Mouse (Mus musculus) left cerebral cortex, postnatal 4 days (tissue): ENCODE measurements around the gene Krtap4-2. TPM values are rescaled to one million over a fixed set of nuclear protein-coding genes. Genes with fewer than 3 reads are reported as not detected.
"Not testable (repeated sequence)": the region's sequence is repeated elsewhere in the genome, so short reads cannot be mapped to it uniquely, and the experiment has no call there.

ENCODE experiments used
- DNase-seq: peaks from one replicate; pipeline ENCODE4 v3.0.0-alpha.2; 2022
- intact Hi-C: fragments of 180-260 bp; cut with DNase I; formaldehyde crosslinking; loops from one replicate; pipeline ENCODE4 v1.15.1; 2025
- total RNA-seq, 2 experiments: library from RNA; stranded (reverse); gene quantifications; 2 replicates each; pipeline ENCODE4 v1.2.3; 2021

The Krtap4-2 gene
- total RNA-seq: not detected

- DNase-seq: no peak
- intact Hi-C loops: no loop called here
Observed at GRCm38 (mm10) chr11:99634653-99635134, at the start of gene Krtap4-2. Gene Krtap4-2 (minus strand): TSS chr11:99635084.

GRCm38 (mm10) chr11:99683481-99683880, 48.6 kb upstream of the Krtap4-2 start:
- intact Hi-C loops: no loop called here
- peak; percentile 41 for DNase-seq

GRCm38 (mm10) chr11:99665860-99666259, 31.0 kb upstream of the Krtap4-2 start, which contains the start of gene Krtap4-6:
Gene Krtap4-6 (minus strand): TSS chr11:99665960.
- intact Hi-C loops: no loop called here
- no peak for DNase-seq

- intact Hi-C loops: no loop called here
- no peak for DNase-seq
Observed at GRCm38 (mm10) chr11:99662802-99663201, 27.9 kb upstream of the Krtap4-2 start.

GRCm38 (mm10) chr11:99659256-99659655, 24.4 kb upstream of the Krtap4-2 start:
- DNase-seq: no peak
- intact Hi-C loops: no loop called here

- intact Hi-C loops, DNase-seq: not testable (repeated sequence)
Observed at GRCm38 (mm10) chr11:99658467-99659010, 23.7 kb upstream of the Krtap4-2 start, which contains the start of gene Gm11563. Gene Gm11563 (minus strand): TSS chr11:99658960.

- intact Hi-C loops: no loop called here
Observed at GRCm38 (mm10) chr11:99657051-99657450, 22.2 kb upstream of the Krtap4-2 start.

GRCm38 (mm10) chr11:99650136-99650535, 15.3 kb upstream of the Krtap4-2 start, which contains the start of gene Gm11555:
Gene Gm11555 (minus strand): TSS chr11:99650236.
- intact Hi-C loops: no loop called here
- no peak for DNase-seq

More at GRCm38 (mm10) chr11:99657051-99657450, 22.2 kb upstream of the Krtap4-2 start:
- DNase-seq: no peak

GRCm38 (mm10) chr11:99646444-99646843, 11.6 kb upstream of the Krtap4-2 start:
- intact Hi-C loops: no loop called here
- DNase-seq: no peak

GRCm38 (mm10) chr11:99644351-99644750, 9.5 kb upstream of the Krtap4-2 start:
- intact Hi-C loops: no loop called here
- DNase-seq: no peak

- intact Hi-C loops, DNase-seq: not testable (repeated sequence)
Observed at GRCm38 (mm10) chr11:99643635-99644139, 8.8 kb upstream of the Krtap4-2 start, which contains the start of gene Krtap4-7. Gene Krtap4-7 (minus strand): TSS chr11:99644089.

- DNase-seq: no peak
- intact Hi-C loops: no loop called here
Observed at GRCm38 (mm10) chr11:99640926-99641325, 6.0 kb upstream of the Krtap4-2 start.

GRCm38 (mm10) chr11:99637086-99637485, 2.2 kb upstream of the Krtap4-2 start:
- intact Hi-C loops: no loop called here

GRCm38 (mm10) chr11:99633293-99633692, 1.6 kb downstream of the Krtap4-2 start:
- no peak for DNase-seq
- intact Hi-C loops: no loop called here

More at GRCm38 (mm10) chr11:99637086-99637485, 2.2 kb upstream of the Krtap4-2 start:
- no peak for DNase-seq

- intact Hi-C loops: no loop called here
Observed at GRCm38 (mm10) chr11:99630890-99631289, 4.0 kb downstream of the Krtap4-2 start.

GRCm38 (mm10) chr11:99628138-99628537, 6.7 kb downstream of the Krtap4-2 start, which contains the start of gene Krtap4-1:
Gene Krtap4-1 (minus strand): TSS chr11:99628238.
- intact Hi-C loops: no loop called here
- no peak for DNase-seq

More at GRCm38 (mm10) chr11:99630890-99631289, 4.0 kb downstream of the Krtap4-2 start:
- no peak for DNase-seq

- no peak for DNase-seq
- intact Hi-C loops: no loop called here
Observed at GRCm38 (mm10) chr11:99620335-99620734, 14.5 kb downstream of the Krtap4-2 start, which contains the start of gene Gm11562. Gene Gm11562 (minus strand): TSS chr11:99620435.

- no peak for DNase-seq
- intact Hi-C loops: no loop called here
Observed at GRCm38 (mm10) chr11:99614796-99615363, 20.0 kb downstream of the Krtap4-2 start, which contains the start of gene Krtap2-4. Gene Krtap2-4 (minus strand): TSS chr11:99614846.

GRCm38 (mm10) chr11:99610089-99610488, 24.8 kb downstream of the Krtap4-2 start, which contains the start of gene Gm11937:
Gene Gm11937 (minus strand): TSS chr11:99610189.
- intact Hi-C loops, DNase-seq: not testable (repeated sequence)

GRCm38 (mm10) chr11:99609126-99609525, 25.8 kb downstream of the Krtap4-2 start:
- no peak for DNase-seq

GRCm38 (mm10) chr11:99603208-99603607, 31.7 kb downstream of the Krtap4-2 start, which contains the start of gene Gm11938:
Gene Gm11938 (minus strand): TSS chr11:99603308.
- intact Hi-C loops, DNase-seq: not testable (repeated sequence)

More at GRCm38 (mm10) chr11:99609126-99609525, 25.8 kb downstream of the Krtap4-2 start:
- intact Hi-C loops: no loop called here
